Mouse (Mus musculus) liver, embryonic 16.5 days (tissue): ENCODE results near the gene Gfod1. TPM values are rescaled to one million over a fixed set of nuclear protein-coding genes. Genes with fewer than 3 reads are reported as not detected.

ENCODE experiments used
- ATAC-seq: fragments of 200-750 bp; cut with Nextera tagmentation; 2 replicates; pipeline ENCODE4 v1.8.0; 2017; ENCODE audit warnings: low read depth, mild to moderate bottlenecking, moderate number of reproducible peaks, moderate library complexity
- H3K27ac ChIP-seq: fragments of 300-500 bp; sonication (generic); 2 replicates; pipeline ENCODE4 v1.5.1; 2014; ENCODE audit warnings: mild to moderate bottlenecking, low read length
- H3K27me3 ChIP-seq: fragments of 300-500 bp; sonication (generic); 2 replicates; pipeline ENCODE4 v1.6.1; 2014; ENCODE audit warnings: low read depth, low read length, mixed read lengths; ENCODE audit not compliant: control insufficient read depth, insufficient read depth
- H3K36me3 ChIP-seq: fragments of 300-500 bp; sonication (generic); 2 replicates; pipeline ENCODE4 v1.6.1; 2014; ENCODE audit warnings: mild to moderate bottlenecking; ENCODE audit not compliant: control insufficient read depth, insufficient read depth
- H3K4me1 ChIP-seq: fragments of 300-500 bp; sonication (generic); 2 replicates; pipeline ENCODE4 v1.6.1; 2014; ENCODE audit warnings: low read depth, low read length, mixed read lengths; ENCODE audit not compliant: control insufficient read depth
- H3K4me2 ChIP-seq: fragments of 300-500 bp; sonication (generic); 2 replicates; pipeline ENCODE4 v1.6.1; 2014; ENCODE audit warnings: low read depth, low read length, mixed read lengths
- H3K4me3 ChIP-seq: fragments of 300-500 bp; sonication (generic); 2 replicates; pipeline ENCODE4 v1.5.1; 2014; ENCODE audit warnings: low read depth, mild to moderate bottlenecking, low read length
- H3K9ac ChIP-seq: fragments of 300-500 bp; sonication (generic); 2 replicates; pipeline ENCODE4 v1.6.1; 2014; ENCODE audit warnings: low read depth, low read length
- H3K9me3 ChIP-seq: fragments of 300-500 bp; sonication (generic); replicated peaks from 2 replicates; pipeline ENCODE4 v1.6.1; 2016; ENCODE audit warnings: low read length; ENCODE audit not compliant: control insufficient read depth
- WGBS: fragments of 180-500 bp; shearing (Covaris S2); extraction: QIAGEN DNeasy Blood & Tissue Kit; methylation state at CpG from one replicate; pipeline ENCODE4 v1.1.7; 2014; ENCODE audit not compliant: insufficient replicate concordance; 5-methylcytosine and 5-hydroxymethylcytosine counted together
- polyA plus RNA-seq: library from polyadenylated mRNA; unstranded; fragments of >200 nt; fragmentation: Nextera tagmentation; extraction: Ambion mirVana; gene quantifications from 2 replicates; pipeline ENCODE4 v1.2.1, GENCODE M21; 2015

The Gfod1 gene
- polyA plus RNA-seq, 1 experiment from 2014 or later = 0.59 TPM

DNA sequence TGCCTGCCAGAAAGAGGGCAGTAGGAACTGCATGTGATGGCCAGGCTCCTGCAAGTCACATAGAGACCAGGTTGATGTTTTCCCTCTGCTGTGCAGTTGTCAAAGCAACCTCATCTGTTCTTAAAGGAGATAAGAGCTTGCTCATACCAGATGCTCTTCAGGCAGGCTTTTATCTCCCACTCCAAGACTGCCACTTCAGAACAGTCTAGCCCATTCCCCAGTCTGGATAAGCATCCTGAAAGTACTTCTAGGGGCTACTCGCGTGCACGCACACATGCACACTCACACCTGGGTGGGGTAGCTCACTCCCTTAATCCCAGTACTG is 68.4 kb downstream of the Gfod1 start:
- H3K9ac ChIP-seq = peak overlapping the region; percentile 54
- no peaks in the 10 kb centered on the region for H3K27me3 ChIP-seq
- ATAC-seq = peak; percentile 89
- peak overlapping the region; percentile 41 for H3K4me3 ChIP-seq
- peaks cover 73% of the 10 kb centered on the region for H3K4me1 ChIP-seq
- H3K4me2 ChIP-seq = peak overlapping the region; percentile 70
- WGBS = 17% methylated on average over 3 of the region's 3 CpGs
- H3K9me3 ChIP-seq = no peaks in the 10 kb centered on the region
- H3K27ac ChIP-seq = peak overlapping the region; percentile 96
- no peaks in the 10 kb centered on the region for H3K36me3 ChIP-seq

DNA sequence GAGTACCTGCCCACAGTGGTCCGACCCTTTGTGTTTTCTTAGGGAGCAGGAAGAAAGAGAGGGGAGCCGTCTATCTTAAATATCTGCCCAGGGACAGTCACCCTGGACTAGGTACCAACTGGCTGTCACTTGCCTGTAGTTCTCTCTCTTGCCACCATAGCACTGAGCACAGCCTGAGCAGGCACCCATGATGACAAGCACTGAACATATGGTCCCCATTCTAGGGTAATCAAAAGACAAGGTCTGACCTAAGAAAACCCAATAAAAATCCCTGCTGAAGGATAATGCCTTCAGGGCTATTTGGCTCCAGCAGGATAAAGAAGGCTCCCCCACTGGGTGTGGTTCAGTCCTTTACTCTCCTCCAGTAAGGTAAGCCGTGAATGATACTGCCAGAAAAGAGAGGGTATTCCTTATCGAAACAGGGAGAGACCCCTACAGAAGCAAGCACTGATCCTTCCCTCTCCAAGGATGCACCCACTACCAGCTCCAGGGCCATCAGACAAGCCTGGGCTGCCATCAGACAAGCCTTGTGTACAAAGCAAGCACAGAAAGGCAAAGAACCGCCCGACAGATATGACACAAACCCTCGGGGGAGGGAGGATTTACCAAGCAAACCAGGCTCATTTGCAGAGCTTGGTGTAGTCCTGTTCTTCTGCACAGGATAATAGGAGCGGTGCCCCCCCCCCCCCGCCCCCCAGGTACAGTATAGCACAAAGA is 68.9 kb downstream of the Gfod1 start:
- 24% methylated on average over 9 of the region's 9 CpGs for WGBS
- Histone ChIP-seq H3K9me3 (no peaks in the 10 kb centered on the region), H3K4me3 (peak overlapping the region; percentile 41), H3K4me2 (peak overlapping the region; percentile 70), H3K36me3 (no peaks in the 10 kb centered on the region), H3K9ac (peak overlapping the region; percentile 54), H3K4me1 (peaks cover 78% of the 10 kb centered on the region), H3K27ac (peak overlapping the region; percentile 96), H3K27me3 (no peaks in the 10 kb centered on the region)
- ATAC-seq = peak; percentile 9

DNA sequence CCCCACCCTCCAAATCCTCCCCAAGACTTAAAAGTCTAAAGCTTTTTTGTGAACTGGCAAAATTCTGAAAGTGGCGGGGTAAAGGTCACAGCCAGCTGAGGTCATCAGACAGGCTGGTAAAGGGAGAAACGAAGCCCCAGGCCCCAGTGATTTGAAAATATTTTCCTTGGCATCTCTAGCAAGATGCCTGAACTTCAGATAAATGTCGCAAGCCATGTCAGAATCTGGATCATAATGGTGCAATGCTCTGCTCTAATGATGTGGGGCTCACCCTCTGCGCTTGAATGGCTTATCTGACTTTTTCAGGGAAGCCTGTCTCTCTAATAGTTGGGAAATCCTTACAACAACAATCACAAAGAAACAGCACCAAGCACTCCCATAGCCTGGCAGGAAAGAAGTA is 70.6 kb downstream of the Gfod1 start:
- H3K9ac ChIP-seq = peak overlapping the region; percentile 26
- no peaks in the 10 kb centered on the region for H3K27me3 ChIP-seq
- H3K4me1 ChIP-seq = peaks cover 92% of the 10 kb centered on the region
- 59% methylated on average over 4 of the region's 4 CpGs for WGBS
- H3K36me3 ChIP-seq = no peaks in the 10 kb centered on the region
- no peak for ATAC-seq
- no peak overlapping the region for H3K4me3 ChIP-seq
- no peak overlapping the region for H3K4me2 ChIP-seq
- H3K9me3 ChIP-seq = no peaks in the 10 kb centered on the region
- peak overlapping the region; percentile 96 for H3K27ac ChIP-seq

DNA sequence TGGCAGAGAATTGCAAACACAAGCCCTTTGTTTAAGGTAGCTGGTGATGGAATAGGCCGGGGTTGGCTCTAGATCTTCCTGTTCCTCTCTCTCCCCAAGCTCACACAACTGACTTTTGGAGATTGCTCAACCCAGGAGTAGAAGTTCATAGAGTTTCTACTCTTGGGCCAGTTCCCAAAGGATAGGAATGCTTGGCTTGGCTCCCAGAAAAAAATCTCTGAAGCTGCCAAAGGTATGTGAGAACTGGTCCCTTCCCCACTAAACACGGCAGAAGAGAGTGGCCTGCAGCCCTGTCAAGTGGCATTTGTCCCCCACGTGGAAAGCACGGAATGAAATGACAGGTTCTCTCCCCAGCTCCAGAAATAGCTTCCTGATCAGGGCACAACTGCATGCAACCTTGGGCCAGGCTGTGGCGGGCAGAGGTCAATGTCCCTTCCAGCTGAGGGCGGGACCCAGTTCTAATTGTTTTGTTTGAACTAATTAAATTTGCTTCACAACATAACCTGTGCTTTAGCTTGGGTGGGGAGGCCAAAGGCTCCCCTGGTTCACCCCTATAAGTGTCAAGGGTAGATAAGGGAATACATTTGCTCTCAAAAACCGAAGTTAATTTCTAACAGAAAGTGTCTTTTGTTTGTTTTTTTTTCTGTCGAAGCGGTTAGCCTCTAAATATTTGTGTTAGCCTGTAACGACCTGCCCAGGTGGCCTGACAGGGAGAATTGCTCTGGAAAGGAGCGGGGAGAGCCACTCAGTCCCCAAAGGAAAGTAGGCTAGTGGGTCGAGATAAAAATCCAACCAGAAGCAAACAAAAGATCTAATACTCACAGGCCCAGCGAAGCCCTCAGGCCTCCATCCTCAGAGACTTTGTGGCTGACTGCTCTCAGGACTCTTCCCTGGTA is 71.8 kb downstream of the Gfod1 start:
- H3K4me1 ChIP-seq = peaks cover 88% of the 10 kb centered on the region
- peak; percentile 10 for ATAC-seq
- H3K9ac ChIP-seq = peak overlapping the region; percentile 12

DNA sequence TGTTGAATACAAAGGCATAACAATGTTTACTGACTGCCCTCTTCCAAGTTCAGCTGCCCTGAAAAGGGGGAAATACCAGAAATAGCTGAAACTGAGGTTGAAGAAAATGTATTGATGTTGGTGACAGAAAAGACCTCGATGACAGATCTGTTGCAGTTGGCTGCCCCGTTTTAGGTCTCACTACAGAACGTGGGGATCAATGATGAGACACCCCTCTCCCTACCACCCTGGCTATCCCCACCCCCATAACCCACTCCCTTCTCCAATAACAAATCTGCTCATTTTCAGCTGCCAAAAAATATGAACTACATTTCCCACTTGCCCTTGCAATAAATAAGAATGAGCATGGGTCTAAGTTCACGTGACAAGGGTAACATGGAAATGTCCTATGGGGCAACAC is 73.1 kb downstream of the Gfod1 start:
- peaks cover 78% of the 10 kb centered on the region for H3K4me1 ChIP-seq
- no peaks in the 10 kb centered on the region for H3K27me3 ChIP-seq
- H3K9ac ChIP-seq = peak overlapping the region; percentile 58
- peak overlapping the region; percentile 96 for H3K27ac ChIP-seq
- no peaks in the 10 kb centered on the region for H3K36me3 ChIP-seq
- no peak overlapping the region for H3K4me3 ChIP-seq
- no peak overlapping the region for H3K4me2 ChIP-seq
- no peak for ATAC-seq
- WGBS = 36% methylated on average over 4 of the region's 4 CpGs
- H3K9me3 ChIP-seq = no peaks in the 10 kb centered on the region

More for the DNA sequence above, 71.8 kb downstream of the Gfod1 start:
- Histone ChIP-seq H3K27me3 (no peaks in the 10 kb centered on the region), H3K27ac (peak overlapping the region; percentile 96), H3K4me2 (peak overlapping the region; percentile 24), H3K36me3 (no peaks in the 10 kb centered on the region), H3K4me3 (no peak overlapping the region), H3K9me3 (no peaks in the 10 kb centered on the region)
- 31% methylated on average over 13 of the region's 13 CpGs for WGBS

DNA sequence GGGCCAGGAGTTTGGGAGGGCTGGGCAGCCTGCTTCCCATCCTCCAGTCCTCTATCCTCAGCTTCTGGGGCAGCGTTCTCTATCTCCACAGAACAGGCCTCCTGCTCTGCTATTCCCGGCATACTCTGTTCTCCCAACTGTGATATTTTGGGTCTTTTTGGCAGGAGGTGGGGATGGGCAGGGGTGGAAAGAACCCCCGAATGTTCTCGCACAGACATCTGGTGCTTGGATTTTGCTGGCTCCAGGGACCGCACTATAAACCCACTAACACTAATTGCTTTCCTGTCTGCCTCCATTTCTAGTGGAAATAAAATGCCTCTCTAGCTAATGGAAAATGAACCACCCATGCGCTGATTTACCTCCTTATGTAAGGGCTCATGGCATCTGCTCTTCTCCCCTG is 73.7 kb downstream of the Gfod1 start:
- peak overlapping the region; percentile 58 for H3K9ac ChIP-seq
- WGBS = 53% methylated on average over 6 of the region's 6 CpGs
- H3K27me3 ChIP-seq = no peaks in the 10 kb centered on the region
- H3K4me1 ChIP-seq = peaks cover 72% of the 10 kb centered on the region
- peak; percentile 10; the same call in 1 of the 2 replicates for ATAC-seq
- H3K4me3 ChIP-seq = peak overlapping the region; percentile 5; the same call in 1 of the 2 replicates
- H3K36me3 ChIP-seq = no peaks in the 10 kb centered on the region; the same call in 1 of the 2 replicates
- no peaks in the 10 kb centered on the region for H3K9me3 ChIP-seq
- H3K27ac ChIP-seq = peak overlapping the region; percentile 96
- peak overlapping the region; percentile 51 for H3K4me2 ChIP-seq

DNA sequence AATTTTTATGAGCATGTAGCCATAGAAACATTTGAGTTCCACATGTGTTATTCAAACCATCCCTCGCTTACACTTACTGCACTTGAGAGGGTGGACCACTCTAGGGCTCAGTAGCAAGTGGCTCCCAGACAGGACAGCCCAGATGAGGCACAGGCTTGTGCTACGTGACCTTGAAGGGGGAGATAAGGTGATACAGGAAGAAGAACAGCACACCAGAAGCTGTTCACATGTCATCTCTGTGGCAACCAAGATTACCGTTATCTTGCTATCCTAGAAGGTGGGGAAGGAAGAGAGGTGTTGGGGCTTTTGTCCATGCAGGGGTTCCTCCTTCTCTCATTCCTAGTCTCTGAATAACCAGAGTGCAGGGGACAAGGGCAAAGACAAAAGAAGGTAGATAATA is 74.2 kb downstream of the Gfod1 start:
- H3K27me3 ChIP-seq = no peaks in the 10 kb centered on the region
- H3K27ac ChIP-seq = peak overlapping the region; percentile 96
- H3K9ac ChIP-seq = peak overlapping the region; percentile 58
- no peaks in the 10 kb centered on the region for H3K9me3 ChIP-seq
- peak overlapping the region; percentile 51 for H3K4me2 ChIP-seq
- peak; percentile 93 for ATAC-seq
- H3K36me3 ChIP-seq = no peaks in the 10 kb centered on the region; the same call in 1 of the 2 replicates
- peak overlapping the region; percentile 5; the same call in 1 of the 2 replicates for H3K4me3 ChIP-seq
- 19% methylated on average over 3 of the region's 3 CpGs for WGBS
- peaks cover 67% of the 10 kb centered on the region for H3K4me1 ChIP-seq

DNA sequence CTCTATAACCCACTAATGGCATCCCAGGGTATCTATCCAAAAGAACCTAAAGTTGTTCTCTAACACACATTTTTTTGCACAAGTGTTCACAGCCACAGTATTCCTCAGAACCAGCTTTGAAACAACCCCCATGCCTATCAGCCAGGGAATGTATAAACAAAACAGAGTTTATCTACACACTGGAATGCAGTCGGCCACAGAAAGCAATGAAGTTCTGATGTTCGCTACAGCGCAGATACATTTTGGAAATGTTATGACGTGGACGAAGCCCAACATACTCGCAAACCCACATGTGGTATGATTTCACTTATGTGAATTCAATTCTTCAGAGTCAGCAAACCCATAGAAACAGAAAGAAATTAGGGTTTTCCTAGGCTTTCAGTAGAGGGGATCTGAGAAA is 75.8 kb downstream of the Gfod1 start:
- H3K9me3 ChIP-seq = no peaks in the 10 kb centered on the region
- H3K4me3 ChIP-seq = no peak overlapping the region
- H3K36me3 ChIP-seq = no peaks in the 10 kb centered on the region; the same call in 1 of the 2 replicates
- H3K4me2 ChIP-seq = no peak overlapping the region
- WGBS = 78% methylated on average over 6 of the region's 6 CpGs
- H3K9ac ChIP-seq = no peak overlapping the region
- peaks cover 51% of the 10 kb centered on the region for H3K4me1 ChIP-seq
- H3K27ac ChIP-seq = no peak overlapping the region
- ATAC-seq = no peak
- no peaks in the 10 kb centered on the region for H3K27me3 ChIP-seq

DNA sequence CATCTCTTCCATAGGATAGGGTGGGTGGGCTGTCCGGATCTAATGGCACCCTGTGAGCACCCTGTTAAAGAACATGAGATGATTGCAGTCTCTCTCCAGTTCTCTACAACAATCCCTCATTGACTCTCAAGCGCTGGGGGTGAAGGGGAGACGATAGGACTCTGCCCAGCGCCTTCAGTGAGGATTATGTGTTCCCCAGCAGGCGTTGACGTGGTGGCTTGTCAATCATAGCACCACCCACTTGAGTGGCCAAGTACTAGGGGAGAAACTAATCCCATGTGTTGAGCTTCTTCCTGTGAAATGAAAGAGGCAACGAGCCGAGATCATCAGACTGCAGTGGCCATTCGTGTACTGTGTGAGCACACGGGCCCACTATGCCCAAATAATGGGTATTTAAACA is 77.9 kb downstream of the Gfod1 start:
- no peak overlapping the region for H3K9ac ChIP-seq
- no peak overlapping the region for H3K4me2 ChIP-seq
- WGBS = 78% methylated on average over 10 of the region's 10 CpGs
- H3K4me3 ChIP-seq = no peak overlapping the region
- peak overlapping the region; percentile 30 for H3K27ac ChIP-seq
- H3K36me3 ChIP-seq = no peaks in the 10 kb centered on the region; the same call in 1 of the 2 replicates
- H3K27me3 ChIP-seq = no peaks in the 10 kb centered on the region
- no peaks in the 10 kb centered on the region for H3K9me3 ChIP-seq
- ATAC-seq = no peak
- H3K4me1 ChIP-seq = peaks cover 30% of the 10 kb centered on the region
